Mouse (Mus musculus) monocyte, adult 5-6 weeks (primary cell): Measurements from ENCODE around the gene Olfr218. TPM values are rescaled to one million over a fixed set of nuclear protein-coding genes. Genes with fewer than 3 reads are reported as not detected.
"Not testable (repeated sequence)": the region's sequence is repeated elsewhere in the genome, so short reads cannot be mapped to it uniquely, and the experiment has no call there.

Experiments used
- ATAC-seq: fragments of 153-309, 156-312 bp; replicated peaks from 2 replicates; pipeline ENCODE4 v1.8.0; 2017; ENCODE audit warnings: mild to moderate bottlenecking; ENCODE audit not compliant: low TSS enrichment, insufficient number of reproducible peaks, severe bottlenecking, poor library complexity, low FRiP score
- total RNA-seq: library from RNA; stranded (forward); fragments of 200-1000, 200-491, 200-594 nt; gene quantifications from 3 replicates; pipeline ENCODE4 v1.2.3, GENCODE M21; 2017

Gene Olfr218
- not detected in 3 replicates for total RNA-seq

- no peak for ATAC-seq
These were observed at the start of gene Olfr218 for GRCm38 (mm10) chr1:173197508-173197907. Gene Olfr218, plus strand, starts transcription at chr1:173197808.

- ATAC-seq = no peak
These were observed 23.3 kb upstream of the Olfr218 start for GRCm38 (mm10) chr1:173174154-173174842.

GRCm38 (mm10) chr1:173190540-173190939 is 7.1 kb upstream of the Olfr218 start, which contains the start of gene Olfr1406:
Gene Olfr1406, minus strand, starts transcription at chr1:173190640.
- no peak for ATAC-seq

- ATAC-seq = no peak
These were observed 5.5 kb upstream of the Olfr218 start for GRCm38 (mm10) chr1:173192059-173192458.

- ATAC-seq = no peak
These were observed 1.2 kb upstream of the Olfr218 start for GRCm38 (mm10) chr1:173196359-173196758.

- ATAC-seq = no peak
These were observed 14.5 kb downstream of the Olfr218 start, which contains the start of gene Olfr1404 for GRCm38 (mm10) chr1:173212092-173212491. Gene Olfr1404, plus strand, starts transcription at chr1:173212392.

GRCm38 (mm10) chr1:173216481-173216880 is 18.9 kb downstream of the Olfr218 start:
- no peak for ATAC-seq

GRCm38 (mm10) chr1:173227081-173227480 is 29.5 kb downstream of the Olfr218 start, which contains the start of gene Fcer1a:
Gene Fcer1a, minus strand, starts transcription at chr1:173227214.
- ATAC-seq = no peak

GRCm38 (mm10) chr1:173237004-173237403 is 39.4 kb downstream of the Olfr218 start:
- ATAC-seq = not testable (repeated sequence)

- no peak for ATAC-seq
These were observed 52.3 kb downstream of the Olfr218 start for GRCm38 (mm10) chr1:173249888-173250287.

Other genes starting within 250 kb of the Olfr218 start
- gene Olfr16, start 247.4 kb upstream of the Olfr218 start, total RNA-seq = 0.58 TPM in 1 of 3 replicates, not detected in the others
- not detected in 3 replicates for gene Olfr1408, start 60.4 kb upstream of the Olfr218 start, total RNA-seq
- gene Olfr1406, start 7.2 kb upstream of the Olfr218 start, total RNA-seq = not detected in 3 replicates
- gene Olfr1404, start 14.6 kb downstream of the Olfr218 start, total RNA-seq = not detected in 3 replicates
- 4.8 to 56.5 TPM (median 29.0 TPM) in 3 replicates for gene Fcer1a, start 29.4 kb downstream of the Olfr218 start, total RNA-seq
- not detected in 3 replicates for gene Olfr418, start 68.2 kb downstream of the Olfr218 start, total RNA-seq
- gene Mptx2, start 80.0 kb downstream of the Olfr218 start, total RNA-seq = not detected in 3 replicates
- gene Ackr1, start 135.9 kb downstream of the Olfr218 start, total RNA-seq = not detected in 3 replicates
- gene Aim2, start 153.1 kb downstream of the Olfr218 start, total RNA-seq = 140 to 167 TPM (median 156 TPM) in 3 replicates
- gene Cadm3, start 169.9 kb downstream of the Olfr218 start, total RNA-seq = 3.2 to 9.0 TPM (median 6.9 TPM) in 3 replicates